Mouse (Mus musculus) liver, embryonic 14.5 days (tissue): ENCODE data around the gene Cdc20. TPM values are rescaled to one million over a fixed set of nuclear protein-coding genes. Genes with fewer than 3 reads are reported as not detected.
A peak's percentile ranks its signal among the peaks of the same experiment; 100 is the strongest.

ENCODE experiments used
- ATAC-seq: fragments of 200-750 bp; cut with Nextera tagmentation; 2 replicates; pipeline ENCODE4 v1.8.0; 2017; ENCODE audit warnings: moderate number of reproducible peaks, mild to moderate bottlenecking, moderate library complexity; ENCODE audit not compliant: insufficient read depth
- DNase-seq, 3 experiments: peaks; one replicate each; pipeline ENCODE4 v3.0.0-alpha.2; 2012 to 2013; ENCODE audit warnings: low read depth in 3 of 3, low spot score in 3 of 3
- H3K27ac ChIP-seq: fragments of 300-500 bp; sonication (generic); 2 replicates; pipeline ENCODE4 v1.5.1; 2014; ENCODE audit warnings: moderate library complexity, mild to moderate bottlenecking, control low read depth, inconsistent platforms
- H3K27me3 ChIP-seq: fragments of 300-500 bp; sonication (generic); 2 replicates; pipeline ENCODE4 v1.6.1; 2014; ENCODE audit warnings: mild to moderate bottlenecking, low read length, moderate library complexity; ENCODE audit not compliant: control insufficient read depth, insufficient read depth
- H3K36me3 ChIP-seq: fragments of 300-500 bp; sonication (generic); replicated peaks from 2 replicates; pipeline ENCODE4 v1.6.1; 2014; ENCODE audit warnings: low read depth; ENCODE audit not compliant: control insufficient read depth, insufficient read depth
- H3K4me1 ChIP-seq, 2 experiments: fragments of 200-500 bp in 1 of 2; fragments of 300-500 bp in 1 of 2; sonication (generic) in 1 of 2; replicated peaks; 2 replicates each; pipeline ENCODE4 v1.6.1; 2012 to 2014; ENCODE audit warnings: antibody characterized with exemption in 1 of 2, inconsistent platforms in 1 of 2, low read length in 1 of 2; ENCODE audit not compliant: control insufficient read depth in 2 of 2, insufficient read depth in 2 of 2
- H3K4me2 ChIP-seq: fragments of 300-500 bp; sonication (generic); 2 replicates; pipeline ENCODE4 v1.6.1; 2014; ENCODE audit warnings: low read depth, mild to moderate bottlenecking, control low read depth, moderate library complexity
- H3K4me3 ChIP-seq, 2 experiments: fragments of 200-500 bp in 1 of 2; fragments of 300-500 bp in 1 of 2; sonication (generic) in 1 of 2; 2 replicates each; pipeline ENCODE4 v1.5.1; 2012 to 2014; ENCODE audit warnings: low read depth in 2 of 2, low read length in 2 of 2, mild to moderate bottlenecking in 2 of 2, control low read depth in 1 of 2, inconsistent platforms in 1 of 2, moderate library complexity in 1 of 2; ENCODE audit not compliant: insufficient read depth in 1 of 2
- H3K9ac ChIP-seq: fragments of 300-500 bp; sonication (generic); replicated peaks from 2 replicates; pipeline ENCODE4 v1.6.1; 2014; ENCODE audit warnings: mild to moderate bottlenecking, control low read depth, moderate library complexity
- H3K9me3 ChIP-seq: fragments of 300-500 bp; sonication (generic); 2 replicates; pipeline ENCODE4 v1.6.1; 2016; ENCODE audit warnings: low read length, mixed read lengths; ENCODE audit not compliant: control insufficient read depth
- CTCF ChIP-seq: IDR thresholded peaks from 2 replicates; pipeline ENCODE4 v1.5.1; 2016; ENCODE audit warnings: antibody characterized with exemption, low read depth, control low read depth
- EP300 ChIP-seq: IDR thresholded peaks from 2 replicates; pipeline ENCODE4 v1.6.1; 2016; ENCODE audit warnings: antibody characterized with exemption, low read depth
- WGBS: fragments of 180-500 bp; shearing (Covaris S2); extraction: QIAGEN DNeasy Blood & Tissue Kit; methylation state at CpG from one replicate; pipeline ENCODE4 v1.1.7; 2014; ENCODE audit not compliant: insufficient replicate concordance; 5-methylcytosine and 5-hydroxymethylcytosine counted together
- polyA plus RNA-seq, 2 experiments: library from polyadenylated mRNA; depleted of rRNA in 1 of 2; stranded (reverse) in 1 of 2; unstranded in 1 of 2; fragments of >200 nt; fragmentation: Nextera tagmentation in 1 of 2; extraction: Ambion mirVana in 1 of 2; gene quantifications; 2 replicates each; pipeline versions ENCODE4 v1.2.1 to v1.2.3; 2012 to 2014

Cdc20 gene
- polyA plus RNA-seq, 2 experiments: 109 to 147 TPM

DNA sequence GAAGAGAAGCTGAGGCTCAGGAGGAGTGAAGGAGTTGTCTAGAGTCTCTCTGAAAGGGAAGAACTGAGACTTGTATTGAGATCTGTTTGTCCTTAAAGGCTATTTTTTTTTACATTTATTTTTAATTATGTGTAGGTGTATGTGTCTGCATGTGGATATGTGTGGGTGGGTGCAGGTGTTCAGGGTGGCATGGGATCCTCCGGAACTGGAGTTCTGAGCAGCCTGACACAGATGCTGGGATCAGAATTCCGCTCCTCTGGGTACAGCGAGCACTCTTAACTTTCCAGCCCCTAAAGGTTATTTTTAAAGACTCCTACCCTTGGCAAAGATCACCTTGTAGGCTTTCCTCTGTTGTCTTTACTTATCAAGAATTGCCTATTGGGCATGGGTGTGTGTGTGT is 27.8 kb upstream of the Cdc20 start:
- no peak for DNase-seq
- no peak for TF ChIP-seq CTCF
- no peak for TF ChIP-seq EP300
- Histone ChIP-seq H3K36me3 (no peaks in the 10 kb centered on the region), H3K4me1 (peaks cover 0 to 4% of the 10 kb centered on the region in 2 experiments; a peak in 2 of 4 replicates), H3K4me3 (no peak overlapping the region), H3K27ac (no peak overlapping the region), H3K27me3 (no peaks in the 10 kb centered on the region), H3K9me3 (no peaks in the 10 kb centered on the region), H3K9ac (no peak overlapping the region), H3K4me2 (no peak overlapping the region)
- no peak for ATAC-seq
- WGBS: 74% methylated on average over 3 of the region's 3 CpGs

DNA sequence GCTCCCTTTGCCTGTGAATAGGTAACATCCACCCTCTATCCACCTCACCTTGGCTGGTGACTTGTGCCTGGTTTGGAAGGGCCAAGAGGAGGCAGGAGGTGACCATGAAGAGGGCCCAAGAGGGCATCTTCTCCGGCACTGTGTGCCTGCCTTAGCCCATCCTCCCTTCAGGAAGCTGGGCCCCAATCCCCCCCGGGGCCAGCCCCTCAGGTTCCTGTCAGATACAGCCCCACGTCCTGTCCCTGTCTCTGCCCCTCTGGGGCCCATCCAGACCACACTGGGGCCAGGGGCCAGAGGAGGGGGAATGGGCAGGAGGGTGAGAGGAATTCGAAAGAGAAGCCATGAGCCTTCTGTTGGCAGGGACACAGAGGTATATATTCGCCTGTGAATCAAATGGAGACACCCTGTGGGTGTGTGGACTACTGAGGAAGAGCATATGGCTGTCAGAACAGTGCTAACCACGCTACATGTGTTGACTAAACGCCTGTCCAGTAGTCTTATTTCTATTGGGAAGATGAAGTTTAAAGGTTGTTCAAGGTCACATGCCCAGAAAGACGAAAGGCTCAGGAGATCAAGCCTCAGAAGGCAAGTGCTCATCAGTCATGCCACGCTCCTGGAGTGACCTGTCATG is 20.3 kb upstream of the Cdc20 start, which contains the start of gene Mpl:
Mpl (minus strand) TSS at position 169 of the 631 bp plus-strand sequence.
- no peak for DNase-seq
- H3K4me1 ChIP-seq: no peaks in the 10 kb centered on the region
- no peak within 1 kb of the TSS for H3K27ac ChIP-seq
- no peaks in the 10 kb centered on the region for H3K9me3 ChIP-seq
- H3K36me3 ChIP-seq: no peaks in the 10 kb centered on the region
- ATAC-seq: no peak
- H3K9ac ChIP-seq: no peak within 1 kb of the TSS
- no peak within 1 kb of the TSS for H3K4me3 ChIP-seq
- no peaks in the 10 kb centered on the region for H3K27me3 ChIP-seq
- WGBS: 21% methylated on average over 9 of the region's 9 CpGs
- no peak within 1 kb of the TSS for H3K4me2 ChIP-seq
- TF ChIP-seq EP300 (no peak), CTCF (no peak)

DNA sequence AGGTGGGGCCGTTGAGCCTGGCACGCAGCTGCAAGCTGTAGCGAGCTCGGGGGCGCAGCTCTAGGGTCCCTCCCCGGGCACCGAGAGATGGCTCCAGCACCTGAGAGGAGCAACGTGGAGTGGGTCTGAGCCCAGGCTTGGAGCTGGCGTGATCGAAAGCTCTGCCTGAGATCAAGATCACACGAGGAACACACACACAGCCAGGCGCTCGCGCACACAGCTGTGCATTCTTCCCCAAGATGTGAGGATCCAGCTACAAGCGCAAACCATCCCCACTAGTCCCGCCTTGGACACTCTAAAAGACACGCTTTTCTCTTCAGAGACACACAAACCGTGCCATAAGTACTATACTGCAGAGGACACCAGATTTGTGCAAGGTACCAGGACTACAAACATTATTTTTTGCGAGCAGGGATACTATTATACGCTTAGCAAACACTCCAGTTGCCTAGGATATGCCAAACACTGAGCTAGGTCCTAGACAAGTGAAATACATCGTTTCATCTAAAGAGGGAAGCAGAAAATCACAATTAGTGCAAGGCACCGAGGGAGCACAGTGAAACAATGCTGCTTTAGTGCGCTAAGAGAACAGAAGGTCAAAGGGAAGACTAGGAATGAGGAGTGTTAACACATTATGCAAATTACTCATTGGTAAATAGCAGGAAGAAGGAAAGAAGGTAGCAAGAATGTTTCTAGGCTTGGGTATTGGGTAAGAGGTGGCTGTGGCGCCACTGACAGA is 9.4 kb upstream of the Cdc20 start:
- H3K27ac ChIP-seq: no peak overlapping the region
- H3K9me3 ChIP-seq: no peaks in the 10 kb centered on the region
- no peaks in the 10 kb centered on the region for H3K36me3 ChIP-seq
- DNase-seq (no peak), ATAC-seq (no peak)
- no peaks in the 10 kb centered on the region for H3K4me1 ChIP-seq
- H3K4me2 ChIP-seq: peak overlapping the region; percentile 44
- H3K27me3 ChIP-seq: no peaks in the 10 kb centered on the region
- H3K9ac ChIP-seq: no peak overlapping the region
- WGBS: 63% methylated on average over 24 of the region's 24 CpGs
- H3K4me3 ChIP-seq: peak overlapping the region in 1 of 2 experiments; percentile 4; a peak in 1 of 4 replicates
- TF ChIP-seq CTCF: no peak
- TF ChIP-seq EP300: no peak

DNA sequence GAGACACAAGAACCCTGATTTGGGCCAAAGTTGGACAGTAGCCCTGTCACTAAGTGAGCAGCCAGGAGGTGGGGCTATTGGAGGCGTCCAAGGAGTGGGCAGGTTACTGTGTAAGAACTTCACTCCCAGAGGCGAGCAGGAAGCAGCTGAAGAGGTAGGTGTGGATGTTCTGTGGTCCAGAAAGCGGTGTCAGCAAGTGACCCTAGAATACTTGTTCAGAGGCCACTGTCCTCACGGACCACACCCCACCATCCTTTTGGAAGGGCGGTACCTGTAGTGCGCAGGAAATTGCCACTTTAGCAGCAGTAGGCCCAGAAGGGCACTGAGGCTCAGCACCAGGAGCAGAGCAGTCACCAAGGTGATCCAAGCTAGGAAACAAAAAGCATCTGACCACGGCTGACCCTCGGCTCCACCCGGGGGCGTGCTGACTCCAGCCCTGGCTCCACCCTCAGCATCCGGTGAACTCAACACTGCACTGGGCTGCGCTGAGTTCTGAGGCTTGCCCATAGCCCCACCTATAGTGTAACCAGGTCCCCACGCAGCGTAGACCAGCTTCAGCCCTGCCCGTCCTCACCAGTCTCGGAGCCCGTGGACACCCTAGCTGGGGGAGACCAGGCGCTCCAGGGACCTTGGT is 8.7 kb upstream of the Cdc20 start:
- peak; percentile 35; the same call in 1 of the 2 replicates for ATAC-seq
- no peak for DNase-seq

DNA sequence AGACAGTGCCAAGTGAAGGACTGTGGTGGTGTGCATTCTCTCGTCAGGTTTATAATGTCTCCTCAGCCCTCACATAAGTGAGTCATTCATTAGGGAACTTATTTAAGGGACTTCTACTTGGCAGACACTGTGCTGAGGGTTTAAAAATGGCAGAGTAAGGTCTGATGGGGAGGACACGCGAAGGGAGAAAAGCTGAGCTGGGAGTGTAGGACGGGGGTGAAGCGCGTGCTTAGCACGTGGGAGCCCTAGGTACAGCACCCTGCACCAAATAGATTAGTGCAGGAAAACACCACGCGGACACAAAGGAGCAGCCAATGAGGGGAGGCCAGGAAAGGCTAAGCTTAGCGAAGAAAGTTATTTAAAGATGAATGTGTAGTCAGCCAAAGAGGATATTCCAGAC is 7.9 kb upstream of the Cdc20 start:
- Histone ChIP-seq H3K4me1 (no peaks in the 10 kb centered on the region), H3K4me3 (no peak overlapping the region)
- TF ChIP-seq EP300 (no peak), CTCF (no peak)

More for the DNA sequence above, 8.7 kb upstream of the Cdc20 start:
- no peak for TF ChIP-seq EP300
- TF ChIP-seq CTCF: peak; percentile 10; the same call in 1 of the 2 replicates
- peak overlapping the region; percentile 44 for H3K4me2 ChIP-seq
- H3K9ac ChIP-seq: no peak overlapping the region
- no peaks in the 10 kb centered on the region for H3K9me3 ChIP-seq
- WGBS: 54% methylated on average over 18 of the region's 18 CpGs
- no peak overlapping the region for H3K27ac ChIP-seq
- no peaks in the 10 kb centered on the region for H3K27me3 ChIP-seq
- H3K4me3 ChIP-seq: peak overlapping the region in 1 of 2 experiments; percentile 4; a peak in 1 of 4 replicates
- H3K4me1 ChIP-seq: no peaks in the 10 kb centered on the region
- no peaks in the 10 kb centered on the region for H3K36me3 ChIP-seq

More for the DNA sequence above, 7.9 kb upstream of the Cdc20 start:
- no peak overlapping the region for H3K4me2 ChIP-seq
- 73% methylated on average over 10 of the region's 10 CpGs for WGBS
- H3K27ac ChIP-seq: no peak overlapping the region
- no peaks in the 10 kb centered on the region for H3K36me3 ChIP-seq
- DNase-seq (no peak), ATAC-seq (no peak)
- no peaks in the 10 kb centered on the region for H3K27me3 ChIP-seq
- H3K9ac ChIP-seq: no peak overlapping the region
- no peaks in the 10 kb centered on the region for H3K9me3 ChIP-seq
